Mouse (Mus musculus) small intestine, adult 2 months (tissue): Measurements from ENCODE around the gene Smad5. TPM values are rescaled to one million over a fixed set of nuclear protein-coding genes. Genes with fewer than 3 reads are reported as not detected.

Experiments
- H3K27ac ChIP-seq: fragments of 200-500 bp; 2 replicates; pipeline ENCODE4 v1.5.1; 2012; ENCODE audit warnings: low read depth, low read length, control low read depth, inconsistent platforms; ENCODE audit not compliant: insufficient read depth
- H3K27me3 ChIP-seq: fragments of 200-500 bp; 2 replicates; pipeline ENCODE4 v1.6.1; 2012; ENCODE audit warnings: mild to moderate bottlenecking, moderate library complexity, low read length, inconsistent platforms; ENCODE audit not compliant: control insufficient read depth, insufficient read depth
- H3K36me3 ChIP-seq: fragments of 200-500 bp; 2 replicates; pipeline ENCODE4 v1.6.1; 2012; ENCODE audit warnings: mild to moderate bottlenecking, low read length, control low read depth, inconsistent platforms; ENCODE audit not compliant: control insufficient read depth, insufficient read depth
- H3K4me1 ChIP-seq: fragments of 200-500 bp; 2 replicates; pipeline ENCODE4 v1.6.1; 2012; ENCODE audit warnings: low read length, inconsistent platforms, mixed read lengths; ENCODE audit not compliant: control insufficient read depth, insufficient read depth, insufficient read length
- H3K4me3 ChIP-seq: fragments of 200-500 bp; 2 replicates; pipeline ENCODE4 v1.5.1; 2012; ENCODE audit warnings: low read depth, mild to moderate bottlenecking, control low read depth, inconsistent platforms, low read length, moderate library complexity
- CTCF ChIP-seq: fragments of 200-500 bp; IDR thresholded peaks from 2 replicates; pipeline ENCODE4 v1.5.1; 2012; ENCODE audit warnings: low read depth, mild to moderate bottlenecking, control low read depth, inconsistent platforms, low read length, moderate library complexity, mixed read lengths; ENCODE audit not compliant: insufficient replicate concordance, insufficient read length; ENCODE audit errors: extremely low read depth
- POLR2A ChIP-seq: fragments of 200-500 bp; IDR thresholded peaks from 2 replicates; pipeline ENCODE4 v1.6.1; 2012; ENCODE audit warnings: low read depth, mild to moderate bottlenecking, control low read depth, inconsistent platforms, low read length, moderate library complexity
- WGBS: fragments of 180-500 bp; shearing (Covaris S2); methylation state at CpG from one replicate; pipeline ENCODE4 v1.1.7; 2018; 5-methylcytosine and 5-hydroxymethylcytosine counted together
- polyA plus RNA-seq: library from polyadenylated mRNA; depleted of rRNA; stranded (reverse); fragments of >200 nt; gene quantifications from 2 replicates; pipeline ENCODE4 v1.2.3, GENCODE M21; 2012

Smad5 gene
- polyA plus RNA-seq, 1 experiment: 6.3 TPM

DNA sequence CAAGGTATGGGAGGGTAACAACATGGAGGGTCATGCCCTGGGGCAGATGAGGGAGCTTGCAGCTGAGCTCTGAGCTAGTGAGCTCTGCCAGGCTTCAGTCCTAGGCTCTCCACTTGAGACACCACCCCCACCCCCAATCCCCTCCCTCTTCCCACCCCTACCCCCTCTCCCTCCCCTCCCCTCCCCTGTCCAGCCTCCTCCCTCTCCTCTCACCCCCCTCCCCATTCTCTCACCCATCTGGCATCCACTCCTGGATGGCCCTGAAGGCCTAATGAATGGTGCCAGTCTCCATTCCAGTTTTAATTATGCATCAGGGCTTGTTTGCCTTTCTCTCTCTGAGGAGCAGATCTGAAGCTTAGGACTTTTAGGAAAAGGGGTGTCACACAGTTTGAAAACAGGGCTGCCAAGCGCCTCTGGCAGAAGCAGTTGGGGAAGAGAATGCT, 67.3 kb downstream of the Smad5 start:
- H3K4me1 ChIP-seq: peaks cover 3% of the 10 kb centered on the region; the same call in 1 of the 2 replicates
- no peaks in the 10 kb centered on the region; the same call in 1 of the 2 replicates for H3K27me3 ChIP-seq
- WGBS: 81% methylated on average over 1 of the region's 1 CpGs
- H3K36me3 ChIP-seq: no peaks in the 10 kb centered on the region
- H3K4me3 ChIP-seq: no peak overlapping the region
- TF ChIP-seq CTCF (no peak), POLR2A (no peak)
- H3K27ac ChIP-seq: no peak overlapping the region

DNA sequence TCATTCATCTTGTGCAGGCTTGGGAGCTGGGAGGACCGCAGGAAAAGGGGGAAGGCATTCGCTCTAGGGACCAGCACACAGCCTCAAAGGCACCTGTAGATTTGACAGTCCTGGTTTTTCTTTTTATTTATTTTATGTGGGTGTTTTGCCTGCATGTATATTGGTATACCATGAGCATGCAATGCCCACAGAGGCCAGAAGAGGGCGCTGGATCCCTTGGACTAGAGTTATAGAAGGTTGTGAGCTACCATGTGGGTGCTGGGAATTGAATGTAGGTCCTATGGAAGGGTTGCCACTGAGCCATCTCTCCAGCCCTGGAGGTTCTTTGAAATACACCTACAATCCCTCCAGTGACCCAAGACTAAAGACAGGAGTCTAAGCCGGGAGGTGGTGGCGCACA, 68.0 kb downstream of the Smad5 start:
- H3K27me3 ChIP-seq: no peaks in the 10 kb centered on the region; the same call in 1 of the 2 replicates
- peaks cover 3% of the 10 kb centered on the region; the same call in 1 of the 2 replicates for H3K4me1 ChIP-seq
- no peak for TF ChIP-seq POLR2A
- TF ChIP-seq CTCF: 0 out of 2 replicates have a peak, but pooled peaks have one; percentile 19
- 69% methylated on average over 5 of the region's 5 CpGs for WGBS
- no peak overlapping the region for H3K4me3 ChIP-seq
- H3K27ac ChIP-seq: no peak overlapping the region
- no peaks in the 10 kb centered on the region for H3K36me3 ChIP-seq

DNA sequence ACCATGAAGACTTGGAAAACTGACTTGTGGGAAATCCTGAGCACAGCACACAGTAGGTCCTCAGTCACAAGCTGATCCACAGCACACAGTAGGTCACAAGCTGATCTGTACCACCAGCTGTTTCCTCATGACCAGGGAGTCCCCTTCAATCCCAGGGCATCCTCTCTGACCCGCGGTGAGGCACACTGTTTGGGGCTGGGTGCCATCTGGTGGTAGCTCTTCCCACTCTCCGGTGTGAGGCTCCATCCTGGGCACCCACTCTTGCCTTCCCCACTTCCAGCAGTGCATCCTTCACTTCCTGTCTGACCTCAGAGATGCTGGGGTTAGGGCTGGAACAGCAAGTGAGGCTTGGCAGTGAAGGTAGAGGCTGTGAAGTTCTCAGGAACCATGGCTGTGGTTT, 69.8 kb downstream of the Smad5 start:
- H3K36me3 ChIP-seq: no peaks in the 10 kb centered on the region
- peaks cover 3% of the 10 kb centered on the region; the same call in 1 of the 2 replicates for H3K4me1 ChIP-seq
- TF ChIP-seq CTCF (no peak), POLR2A (no peak)
- 39% methylated on average over 3 of the region's 3 CpGs for WGBS
- no peaks in the 10 kb centered on the region; the same call in 1 of the 2 replicates for H3K27me3 ChIP-seq
- H3K4me3 ChIP-seq: no peak overlapping the region
- H3K27ac ChIP-seq: no peak overlapping the region

DNA sequence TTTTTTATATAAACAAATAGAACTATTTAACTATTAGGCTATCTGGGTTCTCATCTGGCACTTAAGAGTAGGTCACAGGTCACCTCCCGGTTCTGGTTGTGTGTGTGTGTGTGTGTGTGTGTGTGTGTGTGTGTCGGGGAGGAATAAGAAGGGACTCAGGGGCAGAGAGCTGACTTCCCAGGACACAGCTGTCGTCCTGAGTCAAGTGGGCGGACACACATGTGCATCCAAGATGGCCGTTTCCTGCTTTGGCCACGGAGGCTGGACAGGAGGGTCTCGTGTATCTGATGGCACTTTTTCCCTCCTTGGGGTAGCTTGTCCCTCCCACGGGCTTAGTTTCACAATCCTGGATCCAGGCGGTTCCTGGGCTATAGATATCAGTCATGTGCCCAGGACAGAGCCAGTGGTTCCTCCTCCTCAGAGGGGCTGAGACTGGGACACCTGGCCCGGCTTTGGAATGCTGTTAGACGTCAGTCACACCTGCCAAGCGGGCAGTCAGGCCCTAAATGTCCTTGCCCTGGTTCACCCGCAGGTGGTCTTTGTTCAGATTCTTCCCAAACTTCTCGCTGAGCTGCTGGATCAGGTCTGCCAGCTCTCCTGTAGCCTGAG, 70.6 kb downstream of the Smad5 start:
- H3K4me1 ChIP-seq: peaks cover 3% of the 10 kb centered on the region; the same call in 1 of the 2 replicates
- TF ChIP-seq POLR2A (no peak), CTCF (no peak)
- H3K4me3 ChIP-seq: no peak overlapping the region
- no peaks in the 10 kb centered on the region; the same call in 1 of the 2 replicates for H3K27me3 ChIP-seq
- H3K27ac ChIP-seq: no peak overlapping the region
- no peaks in the 10 kb centered on the region for H3K36me3 ChIP-seq
- 51% methylated on average over 14 of the region's 14 CpGs for WGBS

DNA sequence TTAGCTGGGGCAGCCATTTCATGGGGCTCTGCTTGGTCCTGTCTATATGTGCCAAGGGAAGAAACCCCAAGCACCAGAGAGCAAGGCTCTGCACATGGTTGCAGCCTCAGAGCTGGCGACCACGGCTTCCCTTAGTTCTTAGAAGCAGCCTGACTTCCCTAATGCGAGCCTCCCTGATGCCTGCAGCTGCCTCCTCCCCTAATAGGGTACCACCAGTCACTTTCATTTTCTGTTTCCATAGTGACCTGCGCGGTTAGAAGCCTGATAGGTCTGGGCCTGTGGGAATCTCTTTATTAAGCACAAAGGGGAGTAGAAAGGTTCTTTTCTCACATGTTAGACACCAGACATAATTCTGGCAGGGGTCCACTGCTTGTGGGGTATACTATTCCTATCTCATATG, 71.5 kb downstream of the Smad5 start:
- 22% methylated on average over 5 of the region's 5 CpGs for WGBS
- H3K36me3 ChIP-seq: no peaks in the 10 kb centered on the region
- no peak for TF ChIP-seq POLR2A
- no peak for TF ChIP-seq CTCF
- H3K27me3 ChIP-seq: no peaks in the 10 kb centered on the region; the same call in 1 of the 2 replicates
- no peak overlapping the region for H3K4me3 ChIP-seq
- no peak overlapping the region for H3K27ac ChIP-seq
- H3K4me1 ChIP-seq: peaks cover 3% of the 10 kb centered on the region; the same call in 1 of the 2 replicates

DNA sequence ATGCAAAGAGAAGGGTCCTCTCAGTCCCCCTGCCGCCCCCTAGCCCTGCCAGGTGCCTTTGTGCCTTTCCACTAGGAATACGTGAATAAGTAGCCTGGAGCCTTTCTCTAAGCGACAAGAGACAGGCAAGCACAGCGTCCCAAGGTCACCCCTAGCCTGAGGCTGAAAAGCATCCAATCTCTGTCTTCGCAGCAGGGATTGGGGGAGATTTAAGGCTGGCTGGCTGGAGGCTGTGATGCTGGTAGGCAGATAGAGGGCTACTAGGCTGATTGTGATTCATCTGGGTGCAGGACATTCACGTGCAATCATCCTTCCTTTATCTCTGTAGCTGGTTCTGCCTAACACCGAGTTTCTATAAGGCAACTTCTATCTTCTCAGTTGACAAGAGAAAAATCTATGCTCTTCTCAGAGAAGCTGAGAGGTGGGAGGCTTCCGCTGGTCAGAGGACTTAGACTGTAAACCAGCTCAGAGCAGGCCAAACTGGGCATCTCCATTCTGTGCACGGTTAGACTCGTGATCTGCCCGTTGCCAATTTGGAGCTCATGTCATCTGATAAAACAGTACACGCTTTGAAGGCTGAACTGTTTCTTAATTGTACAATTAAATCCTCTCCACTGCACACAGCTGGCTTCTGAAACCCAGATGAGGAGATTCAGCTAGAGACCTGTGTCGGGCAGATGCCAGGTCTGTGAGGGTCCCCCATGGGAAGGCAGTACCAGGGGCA, 78.1 kb downstream of the Smad5 start:
- TF ChIP-seq CTCF (no peak), POLR2A (no peak)
- H3K27ac ChIP-seq: no peak overlapping the region
- WGBS: 67% methylated on average over 13 of the region's 13 CpGs
- H3K27me3 ChIP-seq: no peaks in the 10 kb centered on the region
- H3K36me3 ChIP-seq: no peaks in the 10 kb centered on the region
- H3K4me1 ChIP-seq: no peaks in the 10 kb centered on the region
- no peak overlapping the region for H3K4me3 ChIP-seq

DNA sequence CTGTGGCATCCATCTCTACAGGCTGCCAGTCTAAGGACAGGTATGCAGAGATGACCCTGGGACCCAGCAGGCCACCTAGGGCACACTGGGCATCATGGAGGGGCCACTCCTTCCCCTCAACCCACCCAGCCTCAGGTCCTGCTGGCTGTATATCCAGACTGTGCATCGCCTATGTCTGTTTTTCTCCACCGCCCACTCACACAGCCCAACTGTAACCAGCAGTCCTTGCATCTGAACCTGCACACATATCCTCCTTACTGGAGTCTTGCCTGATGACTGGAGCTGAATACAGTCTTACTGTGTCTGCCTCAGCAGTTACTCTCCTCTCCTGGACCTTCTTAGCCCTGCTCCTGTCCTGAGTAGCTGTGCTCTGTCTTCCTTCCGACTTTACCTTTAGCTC, 78.9 kb downstream of the Smad5 start:
- H3K4me1 ChIP-seq: no peaks in the 10 kb centered on the region
- 90% methylated on average over 3 of the region's 3 CpGs for WGBS
- no peak overlapping the region for H3K27ac ChIP-seq
- TF ChIP-seq CTCF (no peak), POLR2A (no peak)
- no peaks in the 10 kb centered on the region for H3K27me3 ChIP-seq
- no peak overlapping the region for H3K4me3 ChIP-seq
- no peaks in the 10 kb centered on the region for H3K36me3 ChIP-seq
